ENCODE assay signal across 15 mouse cellular contexts in the genomic region with DNA sequence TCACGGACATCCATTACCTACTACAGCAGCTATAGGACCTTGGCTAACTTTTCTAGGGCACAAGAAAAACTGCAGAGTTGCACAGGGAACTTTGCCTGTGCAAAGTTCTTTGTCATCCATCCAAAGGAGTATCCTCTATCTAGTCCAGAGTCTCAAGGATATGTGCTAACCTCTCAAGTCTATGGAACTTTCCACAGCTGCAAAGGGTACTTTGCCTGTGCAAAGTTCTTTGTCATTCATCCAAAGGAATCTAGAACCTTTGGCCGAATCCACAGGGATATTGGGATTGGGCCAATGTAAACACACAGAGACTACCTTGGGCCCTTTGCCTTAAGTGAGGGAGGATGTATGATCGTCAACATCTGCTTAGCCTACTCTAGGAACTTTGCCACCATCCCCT.
"Had no signal": no experiment of that assay in that cellular context is flagged by ENCODE, and none has a peak within 500 bp of the region (broad histone marks: within the 10 kb centered on the region; RNA-seq: fewer than 3 reads in every experiment).

No protein-coding gene starts in this region.

- H3K27ac ChIP-seq: lung, embryonic 15.5 days; macrophage; midbrain, embryonic 13.5 days; midbrain, embryonic 15.5 days; neural tube, embryonic 12.5 days; stomach, embryonic 15.5 days; stomach, postnatal 0 days had no signal

- H3K4me1 ChIP-seq: lung, embryonic 15.5 days; megakaryocyte, embryonic 14.5 days; midbrain, embryonic 13.5 days; midbrain, embryonic 15.5 days; neural tube, embryonic 12.5 days; stomach, embryonic 15.5 days had no signal

- H3K4me3 ChIP-seq: lung, embryonic 15.5 days; megakaryocyte, embryonic 14.5 days; midbrain, embryonic 13.5 days; midbrain, embryonic 15.5 days; neural tube, embryonic 12.5 days; stomach, embryonic 15.5 days had no signal

- H3K27me3 ChIP-seq: lung, embryonic 15.5 days; megakaryocyte, embryonic 14.5 days; midbrain, embryonic 13.5 days; midbrain, embryonic 15.5 days; neural tube, embryonic 12.5 days; stomach, embryonic 15.5 days had no signal

- DNase-seq: lung, adult 2 months; lung, postnatal 14 days; lung, postnatal 36 days; right cerebral cortex, postnatal 14 days; thymus, adult 2 months; thymus, postnatal 25 days; thymus, postnatal 4 days had no signal

- H3K36me3 ChIP-seq: lung, embryonic 15.5 days; midbrain, embryonic 13.5 days; midbrain, embryonic 15.5 days; neural tube, embryonic 12.5 days; stomach, embryonic 15.5 days had no signal
